Mouse (Mus musculus): ENCODE results near the gene Pheta2. TPM values are rescaled to one million over a fixed set of nuclear protein-coding genes. Genes with fewer than 3 reads are reported as not detected.
A peak's percentile ranks its signal among the peaks of the same experiment; 100 is the strongest.

Pheta2 gene
- 0.99 and 1.5 TPM in 2 replicates for polyA plus RNA-seq (2015; fragmentation: Nextera tagmentation; extraction: Ambion mirVana)

DNA sequence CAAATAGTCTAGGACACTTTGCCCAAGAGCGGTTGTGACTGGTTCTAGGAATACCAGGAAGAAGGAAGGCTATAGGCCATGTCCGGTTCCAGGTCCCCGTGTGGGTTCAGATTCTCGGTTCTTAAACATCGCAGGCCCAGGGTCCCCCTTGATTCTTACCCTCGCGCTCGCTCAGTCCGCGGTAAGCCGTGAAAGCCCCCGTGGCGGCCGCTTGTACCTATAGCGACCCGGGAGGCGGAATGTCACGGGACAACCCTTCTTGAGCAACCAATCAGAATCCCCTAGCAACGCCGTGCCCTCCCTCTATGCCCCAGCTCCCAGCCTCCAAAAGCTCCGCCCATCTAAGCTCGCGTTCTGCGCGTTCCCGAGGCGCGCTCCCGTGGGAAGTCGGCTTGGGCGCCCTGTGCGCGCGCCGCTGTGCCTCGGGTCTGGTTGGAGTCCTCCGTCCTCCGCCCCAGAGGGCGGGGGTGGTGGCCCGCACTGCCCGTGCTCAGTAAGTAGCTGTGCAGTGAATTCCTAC lies at the start of gene Pheta2, which contains the start of the genes Naga and Smdt1:
Gene Pheta2, plus strand, starts transcription at position 350 of the 520 bp plus-strand sequence.
Gene Naga, minus strand, starts transcription at position 333 of the 520 bp plus-strand sequence.
Gene Smdt1, plus strand, starts transcription at position 367 of the 520 bp plus-strand sequence.
- peak within 1 kb of the TSS; percentile 66 for H3K4me2 ChIP-seq (replicated peaks)
- H3K27me3 ChIP-seq, result peaks cover 24% of the 10 kb centered on the region
- H3K27ac ChIP-seq, result 0 out of 2 replicates have a peak within 1 kb of the TSS, but pooled peaks have one; percentile 5
- peaks cover 18% of the 10 kb centered on the region for H3K36me3 ChIP-seq
- peaks cover 29% of the 10 kb centered on the region for H3K4me1 ChIP-seq (replicated peaks)
- ATAC-seq, result peak; percentile 84
- under 1% methylated on average over 41 of the region's 41 CpGs for WGBS
- H3K4me3 ChIP-seq (replicated peaks), result peak within 1 kb of the TSS; percentile 54
- H3K9ac ChIP-seq (replicated peaks), result peak within 1 kb of the TSS; percentile 67
- no peaks in the 10 kb centered on the region for H3K9me3 ChIP-seq

DNA sequence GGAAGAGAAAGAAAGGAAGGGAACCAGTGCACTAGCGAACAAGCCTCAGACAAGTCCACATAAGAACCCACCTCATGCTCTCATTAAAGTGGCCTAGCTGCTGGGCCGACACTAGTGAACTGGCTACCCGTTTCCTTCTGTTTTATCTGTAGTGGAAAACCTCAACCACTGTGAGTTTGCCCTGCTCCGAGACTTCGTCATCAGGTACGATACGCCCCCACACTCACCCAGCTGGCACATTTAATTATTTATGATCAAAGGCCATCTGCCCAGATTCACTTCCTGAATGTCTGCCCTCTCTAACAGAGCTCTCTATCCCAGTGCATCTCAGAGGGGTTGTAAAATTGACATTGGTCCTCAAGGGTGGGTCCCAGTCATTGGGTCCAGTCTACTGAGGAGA lies 48.5 kb upstream of the Pheta2 start:
- Histone ChIP-seq H3K4me2 (replicated peaks) (no peak overlapping the region), H3K27me3 (no peaks in the 10 kb centered on the region), H3K9me3 (no peaks in the 10 kb centered on the region), H3K4me3 (replicated peaks) (no peak overlapping the region), H3K4me1 (replicated peaks) (peaks cover 24% of the 10 kb centered on the region), H3K27ac (no peak overlapping the region), H3K36me3 (peaks cover 76% of the 10 kb centered on the region), H3K9ac (replicated peaks) (no peak overlapping the region)
- 94% methylated on average over 7 of the region's 7 CpGs for WGBS
- ATAC-seq, result no peak

DNA sequence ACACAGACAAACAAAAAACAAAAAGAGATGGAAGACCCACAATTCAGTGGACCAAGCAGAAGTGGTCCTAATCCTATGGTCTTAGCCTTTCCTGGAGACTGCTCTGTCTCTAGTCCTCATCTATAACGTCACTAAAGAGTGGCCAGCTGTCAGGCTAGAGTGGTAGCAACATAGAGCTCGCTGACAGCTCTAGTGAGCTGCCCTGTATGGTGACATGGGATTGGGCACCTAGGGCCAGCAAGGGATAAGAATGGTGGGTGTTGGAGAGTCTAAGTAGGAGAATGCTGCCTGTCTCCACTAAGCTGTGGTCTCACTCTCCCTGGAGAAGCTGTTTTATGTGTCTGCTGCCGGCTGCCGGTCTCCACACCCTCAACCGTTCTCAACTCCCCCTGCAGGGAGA lies 45.9 kb upstream of the Pheta2 start:
- Histone ChIP-seq H3K27ac (peak overlapping the region; percentile 55), H3K4me2 (replicated peaks) (peak overlapping the region; percentile 17; the same call in 1 of the 2 replicates), H3K4me1 (replicated peaks) (peaks cover 24% of the 10 kb centered on the region), H3K9ac (replicated peaks) (no peak overlapping the region), H3K27me3 (no peaks in the 10 kb centered on the region), H3K4me3 (replicated peaks) (no peak overlapping the region), H3K36me3 (peaks cover 50% of the 10 kb centered on the region), H3K9me3 (no peaks in the 10 kb centered on the region)
- 12% methylated on average over 5 of the region's 5 CpGs for WGBS
- no peak for ATAC-seq

DNA sequence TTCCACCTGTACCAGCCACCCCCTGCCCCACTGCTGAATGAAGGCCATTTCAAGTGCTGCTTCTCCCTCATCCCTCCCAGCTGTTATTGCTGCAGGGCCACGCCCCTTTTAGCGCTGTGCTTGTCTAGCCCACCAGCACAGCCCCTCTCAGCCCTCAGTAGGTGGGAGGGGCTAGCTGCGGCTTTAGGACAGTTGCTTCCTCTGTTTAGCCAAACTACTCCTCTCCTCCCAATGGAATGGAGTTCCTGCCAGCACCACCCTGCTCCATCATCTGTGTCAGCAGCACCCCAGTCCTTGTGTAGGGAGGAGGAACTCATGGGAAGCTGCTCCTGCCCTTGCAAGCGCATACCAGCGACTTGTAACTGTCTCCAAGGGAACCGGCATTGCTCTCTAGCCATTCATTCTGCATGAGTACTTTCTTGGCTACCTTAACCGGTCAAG lies 45.5 kb upstream of the Pheta2 start:
- Histone ChIP-seq H3K27me3 (no peaks in the 10 kb centered on the region), H3K9ac (replicated peaks) (no peak overlapping the region), H3K4me1 (replicated peaks) (peaks cover 24% of the 10 kb centered on the region), H3K27ac (peak overlapping the region; percentile 55), H3K9me3 (no peaks in the 10 kb centered on the region), H3K4me3 (replicated peaks) (no peak overlapping the region), H3K4me2 (replicated peaks) (peak overlapping the region; percentile 17; the same call in 1 of the 2 replicates), H3K36me3 (peaks cover 46% of the 10 kb centered on the region)
- 2% methylated on average over 7 of the region's 7 CpGs for WGBS
- peak; percentile 87 for ATAC-seq

DNA sequence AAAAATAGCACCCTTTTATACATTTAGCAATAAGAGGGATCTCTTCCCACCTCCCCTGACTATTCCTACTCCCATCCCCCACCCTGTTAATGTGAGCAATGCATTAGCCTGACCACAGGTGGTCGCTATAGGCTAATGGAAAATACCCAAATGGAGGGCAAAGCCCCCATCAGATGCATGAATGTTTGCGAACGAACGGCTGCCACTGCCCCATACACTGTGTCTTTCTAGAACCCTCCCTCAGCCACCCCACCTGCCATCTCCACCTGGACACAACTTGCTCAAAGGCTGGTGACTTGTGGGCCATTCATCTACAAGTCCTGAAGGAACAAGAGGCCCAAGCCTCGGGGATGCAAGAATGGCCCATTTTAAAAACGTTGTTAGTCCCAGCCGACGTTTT lies 44.7 kb upstream of the Pheta2 start:
- no peak overlapping the region for H3K4me2 ChIP-seq (replicated peaks)
- H3K4me1 ChIP-seq (replicated peaks), result peaks cover 24% of the 10 kb centered on the region
- 45% methylated on average over 8 of the region's 8 CpGs for WGBS
- H3K27ac ChIP-seq, result peak overlapping the region; percentile 55; the same call in 1 of the 2 replicates
- no peaks in the 10 kb centered on the region for H3K9me3 ChIP-seq
- no peaks in the 10 kb centered on the region for H3K27me3 ChIP-seq
- H3K4me3 ChIP-seq (replicated peaks), result no peak overlapping the region
- ATAC-seq, result peak; percentile 28
- H3K36me3 ChIP-seq, result peaks cover 38% of the 10 kb centered on the region
- H3K9ac ChIP-seq (replicated peaks), result no peak overlapping the region

DNA sequence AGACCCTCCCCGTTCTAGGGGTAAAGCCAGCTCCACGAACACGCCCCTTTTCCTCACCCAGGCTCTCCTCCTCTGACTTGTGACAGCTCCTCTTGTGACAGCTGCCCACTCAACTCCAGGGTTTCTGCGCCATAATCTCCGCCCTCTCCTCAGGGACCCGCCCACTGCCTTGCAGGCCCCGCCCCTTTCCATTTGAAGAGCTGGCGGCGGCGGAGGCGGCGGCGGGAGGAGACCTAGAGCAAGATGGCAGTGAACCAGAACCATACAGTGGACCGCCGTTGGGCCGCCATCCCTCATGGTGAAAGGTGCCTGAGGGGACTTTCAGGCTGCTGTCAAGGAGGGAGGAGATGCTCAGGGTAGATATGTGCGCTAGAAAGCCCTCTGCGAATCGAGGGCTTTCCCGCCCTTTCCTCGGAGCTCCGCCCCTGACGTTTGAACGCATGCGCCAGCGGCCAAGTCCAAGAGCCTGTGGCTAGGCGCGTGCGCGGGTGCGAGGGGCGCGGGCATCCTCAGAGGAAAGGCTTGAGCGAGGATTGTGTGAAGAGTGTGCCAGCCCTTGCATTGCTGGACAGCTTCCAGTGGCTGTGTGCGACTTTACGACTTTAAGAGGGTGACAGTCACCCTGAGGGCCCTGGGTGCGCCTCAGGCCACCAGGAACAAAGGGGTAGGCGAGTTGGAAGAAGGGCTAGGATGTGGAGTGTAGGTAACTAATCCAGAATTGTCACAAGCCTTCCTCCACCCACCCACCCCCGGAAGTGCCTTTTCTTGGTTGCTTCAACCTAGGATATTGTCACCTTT lies 39.8 kb upstream of the Pheta2 start, which contains the start of gene Wbp2nl:
Gene Wbp2nl, plus strand, starts transcription at position 191 of the 798 bp plus-strand sequence.
- peaks cover 7% of the 10 kb centered on the region for H3K4me1 ChIP-seq (replicated peaks)
- no peak within 1 kb of the TSS for H3K9ac ChIP-seq (replicated peaks)
- H3K27me3 ChIP-seq, result no peaks in the 10 kb centered on the region
- no peak within 1 kb of the TSS for H3K4me3 ChIP-seq (replicated peaks)
- WGBS, result 62% methylated on average over 39 of the region's 39 CpGs
- H3K36me3 ChIP-seq, result no peaks in the 10 kb centered on the region
- no peak for ATAC-seq
- no peaks in the 10 kb centered on the region for H3K9me3 ChIP-seq
- no peak within 1 kb of the TSS for H3K4me2 ChIP-seq (replicated peaks)
- H3K27ac ChIP-seq, result no peak within 1 kb of the TSS

DNA sequence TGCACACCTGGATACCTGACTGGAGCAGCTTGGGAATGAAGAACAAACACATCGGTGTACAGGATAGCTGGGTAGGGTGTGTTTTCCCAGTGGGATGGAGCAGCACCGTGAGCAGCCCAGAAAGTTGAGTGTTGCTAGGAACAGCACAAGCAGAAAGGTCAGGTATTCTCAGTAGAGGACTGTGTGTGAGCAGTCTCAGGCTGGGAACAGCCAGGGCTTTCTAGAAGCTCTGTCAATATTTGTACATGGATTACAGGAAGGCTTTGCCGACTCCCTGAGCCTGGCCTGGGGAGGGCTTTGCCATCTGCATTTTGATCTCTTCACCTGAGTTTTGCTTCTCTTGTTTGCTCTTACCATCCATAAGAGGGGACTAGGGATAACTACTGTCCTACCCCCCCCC lies 31.6 kb upstream of the Pheta2 start:
- Histone ChIP-seq H3K27ac (no peak overlapping the region), H3K4me2 (replicated peaks) (no peak overlapping the region), H3K4me1 (replicated peaks) (no peaks in the 10 kb centered on the region), H3K36me3 (no peaks in the 10 kb centered on the region), H3K27me3 (no peaks in the 10 kb centered on the region), H3K9me3 (no peaks in the 10 kb centered on the region), H3K9ac (replicated peaks) (no peak overlapping the region), H3K4me3 (replicated peaks) (no peak overlapping the region)
- ATAC-seq, result no peak
- WGBS, result 76% methylated on average over 3 of the region's 3 CpGs

DNA sequence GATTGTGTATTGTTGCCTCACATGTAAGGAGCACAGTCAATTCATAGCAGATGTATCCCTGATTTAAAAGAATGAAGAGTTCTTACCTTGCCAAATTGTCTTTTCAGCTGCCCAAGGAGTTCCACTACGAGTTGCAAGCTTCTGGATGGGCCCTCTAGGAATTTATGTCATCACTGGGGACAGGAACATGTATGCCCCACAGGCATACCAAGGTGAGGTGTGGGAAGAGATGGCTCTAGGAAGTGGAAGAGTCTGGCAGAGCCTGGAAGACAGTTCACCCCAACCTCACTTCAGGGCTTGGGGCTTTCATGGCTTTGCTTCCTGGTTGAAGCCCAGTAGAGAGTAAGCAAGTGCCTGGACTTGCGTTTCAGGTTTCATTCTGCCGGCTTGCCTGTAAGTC lies 30.3 kb upstream of the Pheta2 start:
- Histone ChIP-seq H3K36me3 (no peaks in the 10 kb centered on the region), H3K4me1 (replicated peaks) (no peaks in the 10 kb centered on the region), H3K9me3 (no peaks in the 10 kb centered on the region), H3K27ac (no peak overlapping the region), H3K27me3 (no peaks in the 10 kb centered on the region), H3K9ac (replicated peaks) (no peak overlapping the region), H3K4me3 (replicated peaks) (no peak overlapping the region), H3K4me2 (replicated peaks) (no peak overlapping the region)
- 79% methylated on average over 3 of the region's 3 CpGs for WGBS
- no peak for ATAC-seq

DNA sequence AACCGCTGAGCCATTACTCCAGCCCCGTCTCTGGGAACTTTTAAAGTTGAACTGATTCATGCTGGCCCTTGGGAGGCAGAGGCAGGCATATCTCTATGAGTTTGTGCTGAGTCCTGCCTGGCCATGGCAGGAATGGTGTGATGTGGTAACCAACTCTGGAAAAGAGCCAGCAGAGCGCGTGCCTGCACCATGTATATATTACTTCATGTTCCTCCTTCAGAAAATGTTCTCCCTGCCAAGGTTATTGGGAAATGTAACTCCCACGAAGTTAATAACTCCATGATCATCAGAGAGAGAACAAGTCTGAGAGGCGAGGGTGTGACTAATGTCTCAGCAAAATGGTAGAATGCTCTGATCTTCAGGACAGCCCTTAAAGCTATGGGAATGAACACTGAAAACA lies 20.9 kb upstream of the Pheta2 start:
- ATAC-seq, result no peak
- Histone ChIP-seq H3K9me3 (no peaks in the 10 kb centered on the region), H3K9ac (replicated peaks) (no peak overlapping the region), H3K4me2 (replicated peaks) (no peak overlapping the region), H3K4me1 (replicated peaks) (no peaks in the 10 kb centered on the region), H3K27me3 (no peaks in the 10 kb centered on the region), H3K27ac (no peak overlapping the region), H3K4me3 (replicated peaks) (no peak overlapping the region), H3K36me3 (no peaks in the 10 kb centered on the region)
- 90% methylated on average over 6 of the region's 6 CpGs for WGBS

DNA sequence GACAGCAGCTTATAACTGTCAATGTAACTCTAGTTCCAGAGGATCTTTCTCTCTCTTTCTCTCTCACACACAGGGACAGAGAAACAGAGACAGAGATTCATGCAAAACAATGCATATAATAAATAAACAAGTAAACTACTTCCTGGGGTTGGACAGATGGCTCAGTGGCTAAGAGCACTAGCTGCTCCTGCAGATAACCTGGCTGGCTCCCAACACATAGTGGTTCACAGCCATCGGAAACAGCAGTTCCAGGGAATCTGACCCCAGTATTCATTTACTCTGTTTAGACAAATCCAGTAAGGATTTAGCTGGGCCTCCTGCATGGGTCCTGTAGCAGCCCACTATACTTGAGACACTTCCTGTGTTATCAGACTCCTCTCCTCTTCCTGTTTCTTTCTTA lies 19.1 kb upstream of the Pheta2 start:
- H3K36me3 ChIP-seq, result no peaks in the 10 kb centered on the region
- no peak overlapping the region for H3K4me3 ChIP-seq (replicated peaks)
- no peaks in the 10 kb centered on the region for H3K4me1 ChIP-seq (replicated peaks)
- H3K27ac ChIP-seq, result no peak overlapping the region
- 91% methylated on average over 1 of the region's 1 CpGs for WGBS
- no peak overlapping the region for H3K4me2 ChIP-seq (replicated peaks)
- no peak overlapping the region for H3K9ac ChIP-seq (replicated peaks)
- no peaks in the 10 kb centered on the region for H3K9me3 ChIP-seq
- H3K27me3 ChIP-seq, result no peaks in the 10 kb centered on the region
- no peak for ATAC-seq

DNA sequence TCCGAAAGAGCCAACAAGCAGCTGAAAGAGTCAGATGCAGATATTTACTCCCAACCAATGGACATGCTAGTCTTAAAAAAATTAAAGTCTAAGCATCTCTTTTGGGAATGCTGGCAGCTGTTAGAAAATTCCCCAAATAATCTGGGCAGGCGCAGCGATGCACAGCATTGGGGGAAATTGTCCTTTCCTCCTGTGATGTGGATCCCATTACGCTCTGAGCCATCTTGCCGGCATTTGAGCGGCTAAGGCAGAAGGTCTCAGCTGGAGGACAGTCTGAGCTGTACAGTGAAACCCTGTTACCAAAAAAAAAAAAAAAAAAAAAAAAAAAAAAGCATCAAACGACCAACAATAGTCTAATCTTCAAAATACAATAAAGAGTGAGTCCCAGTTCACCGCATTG lies 16.5 kb upstream of the Pheta2 start:
- Histone ChIP-seq H3K4me1 (replicated peaks) (no peaks in the 10 kb centered on the region), H3K9ac (replicated peaks) (no peak overlapping the region), H3K4me2 (replicated peaks) (no peak overlapping the region), H3K9me3 (no peaks in the 10 kb centered on the region), H3K27ac (no peak overlapping the region), H3K36me3 (no peaks in the 10 kb centered on the region), H3K4me3 (replicated peaks) (no peak overlapping the region), H3K27me3 (no peaks in the 10 kb centered on the region)
- no peak for ATAC-seq
- WGBS, result 74% methylated on average over 8 of the region's 8 CpGs

DNA sequence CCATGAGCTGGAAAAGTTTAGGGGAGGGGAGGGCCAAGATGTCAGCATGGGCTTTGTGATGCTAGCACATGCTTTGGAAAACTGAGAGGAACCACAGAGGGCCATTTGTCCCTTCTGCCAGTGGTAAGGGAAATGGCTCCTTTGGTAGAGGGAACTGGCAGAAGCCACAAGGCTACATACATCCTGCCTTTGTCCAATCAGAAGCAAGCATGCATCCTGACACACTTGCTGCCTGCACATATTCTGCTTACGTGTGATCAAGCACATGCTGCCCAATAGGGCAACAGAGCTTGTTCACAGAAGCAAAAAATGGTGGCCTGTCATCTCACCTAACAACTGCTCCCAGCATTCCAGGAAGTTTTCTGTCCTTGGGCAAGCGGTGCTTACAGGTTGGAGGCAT lies 13.4 kb upstream of the Pheta2 start:
- no peak overlapping the region for H3K4me2 ChIP-seq (replicated peaks)
- no peaks in the 10 kb centered on the region for H3K27me3 ChIP-seq
- 84% methylated on average over 2 of the region's 2 CpGs for WGBS
- no peak for ATAC-seq
- no peak overlapping the region for H3K9ac ChIP-seq (replicated peaks)
- H3K9me3 ChIP-seq, result no peaks in the 10 kb centered on the region
- no peak overlapping the region for H3K27ac ChIP-seq
- peaks cover 7% of the 10 kb centered on the region for H3K36me3 ChIP-seq
- H3K4me3 ChIP-seq (replicated peaks), result no peak overlapping the region
- H3K4me1 ChIP-seq (replicated peaks), result no peaks in the 10 kb centered on the region

Measured in midbrain, embryonic 13.5 days (tissue).